Mouse (Mus musculus) C2C12 (cell line): Measurements from ENCODE around the gene Wdr12. TPM values are rescaled to one million over a fixed set of nuclear protein-coding genes. Genes with fewer than 3 reads are reported as not detected.

Experiments used
- H3K27me3 ChIP-seq: one replicate; pipeline ENCODE4 v1.6.1; 2011; ENCODE audit not compliant: control insufficient read depth, insufficient read depth, insufficient read length
- H3K36me3 ChIP-seq: one replicate; pipeline ENCODE4 v1.6.1; 2011; ENCODE audit not compliant: control insufficient read depth, insufficient read depth
- H3K4me3 ChIP-seq: one replicate; pipeline ENCODE4 v1.5.1; 2011; ENCODE audit warnings: mild to moderate bottlenecking, control low read depth; ENCODE audit not compliant: poor library complexity, insufficient read depth, severe bottlenecking
- H3K79me2 ChIP-seq: one replicate; pipeline ENCODE4 v1.6.1; 2011; ENCODE audit not compliant: control insufficient read depth, insufficient read depth
- H3K79me3 ChIP-seq: one replicate; pipeline ENCODE4 v1.6.1; 2011; ENCODE audit warnings: low read depth, control low read depth
- H3ac ChIP-seq: one replicate; pipeline ENCODE3; 2011; ENCODE audit warnings: low read depth; ENCODE audit not compliant: control insufficient read depth, insufficient read length
- CEBPB ChIP-seq: IDR thresholded peaks from one replicate; pipeline ENCODE4 v1.6.1; 2011; ENCODE audit warnings: low read depth, mild to moderate bottlenecking, control low read depth, moderate library complexity
- CTCF ChIP-seq: IDR thresholded peaks from one replicate; pipeline ENCODE4 v1.5.1; 2011; ENCODE audit not compliant: control insufficient read depth, insufficient read depth, insufficient read length
- MYOD1 ChIP-seq: IDR thresholded peaks from one replicate; pipeline ENCODE4 v1.6.1; 2011; ENCODE audit warnings: low read depth; ENCODE audit not compliant: control insufficient read depth, insufficient read length
- MYOG ChIP-seq: IDR thresholded peaks from one replicate; pipeline ENCODE4 v1.6.1; 2011; ENCODE audit not compliant: control insufficient read depth, insufficient read length; ENCODE audit errors: extremely low read depth
- polyA plus RNA-seq: library from polyadenylated mRNA; unstranded; fragments of >200 nt; fragmentation: generic; extraction: Trizol; gene quantifications from one replicate; pipeline ENCODE4 v1.2.1, GENCODE M21; 2012; ENCODE audit warnings: missing spikeins

The Wdr12 gene
- polyA plus RNA-seq, 1 experiment = 27.2 TPM

DNA sequence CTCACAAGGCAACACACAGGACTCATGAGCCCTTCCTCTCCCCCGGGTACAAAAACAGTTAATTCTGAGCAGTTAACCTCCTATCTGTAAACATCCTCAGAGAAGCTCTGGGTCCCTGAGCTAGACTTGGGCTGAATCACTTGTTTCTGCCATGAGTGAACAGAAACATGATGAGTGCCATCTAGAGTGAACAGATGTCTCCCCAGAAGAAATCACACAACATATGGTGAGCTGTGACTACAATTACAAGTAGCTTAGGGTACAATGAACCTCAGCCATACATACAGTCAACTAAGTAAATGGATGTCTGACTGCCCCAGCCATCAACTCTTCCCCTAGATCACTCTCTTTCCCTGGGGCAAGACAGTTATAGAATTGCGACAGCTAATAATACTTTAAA lies 63.4 kb downstream of the Wdr12 start:
- Histone ChIP-seq H3K36me3 (no peaks in the 10 kb centered on the region), H3K79me3 (no peaks in the 10 kb centered on the region), H3K4me3 (no peak overlapping the region), H3K27me3 (no peaks in the 10 kb centered on the region), H3K79me2 (no peaks in the 10 kb centered on the region), H3ac (no peak overlapping the region)
- TF ChIP-seq MYOG = no peak
- TF ChIP-seq MYOD1 = no peak
- TF ChIP-seq CEBPB = no peak
- no peak for TF ChIP-seq CTCF

Other genes starting within 250 kb of the Wdr12 start
- 5.8 TPM for gene Fam117b, start 185.6 kb downstream of the Wdr12 start, polyA plus RNA-seq
- gene Ica1l, start 55.5 kb downstream of the Wdr12 start, polyA plus RNA-seq = 0.06 TPM
- 0.80 TPM for gene Carf, start 398 bp downstream of the Wdr12 start, polyA plus RNA-seq
- gene Nbeal1, start 82.0 kb upstream of the Wdr12 start, polyA plus RNA-seq = 0.78 TPM
- gene Cyp20a1, start 244.7 kb upstream of the Wdr12 start, polyA plus RNA-seq = 20.0 TPM